Mouse (Mus musculus): ENCODE measurements around the gene Pnpla2. TPM values are rescaled to one million over a fixed set of nuclear protein-coding genes. Genes with fewer than 3 reads are reported as not detected.

Pnpla2 gene
- total and polyA plus RNA-seq, 3 experiments: 398 to 669 (median 572) TPM

DNA sequence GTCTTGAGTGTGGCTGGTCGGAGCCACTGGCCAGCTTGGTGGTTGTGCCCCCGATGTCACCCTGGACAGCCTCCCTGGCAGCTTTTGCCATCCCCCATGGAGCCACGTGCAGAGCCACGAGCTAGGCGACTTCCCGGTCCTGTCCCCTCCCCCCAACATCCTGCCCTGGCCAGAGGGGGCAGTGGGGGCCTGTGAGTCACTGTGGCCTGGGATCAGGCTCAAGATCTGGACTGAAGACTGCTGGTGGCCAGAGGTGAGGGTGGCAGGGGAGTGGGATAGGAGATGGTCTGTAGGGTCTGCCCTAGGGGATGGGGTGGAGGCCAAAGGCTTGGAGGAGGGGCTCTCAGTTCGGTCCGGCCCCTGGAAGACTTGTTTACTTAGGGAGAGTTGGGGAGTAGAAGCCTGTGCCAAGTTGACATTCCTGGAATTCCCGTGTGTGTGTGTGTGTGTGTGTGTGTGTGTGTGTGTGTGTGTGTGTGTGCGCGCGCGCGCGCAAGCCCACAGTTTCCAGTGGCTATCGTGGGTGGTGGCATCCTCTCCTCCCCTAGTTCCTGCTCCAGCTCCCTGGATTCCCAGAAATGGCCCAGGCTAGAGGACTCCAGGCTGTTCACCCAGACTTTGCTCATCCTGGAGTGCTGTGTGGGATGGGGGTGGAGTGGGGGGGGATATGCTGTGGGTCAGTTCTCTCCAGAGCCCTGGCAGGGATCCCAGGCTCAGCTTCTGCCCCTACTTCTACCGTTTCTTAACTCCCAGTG lies 21.4 kb downstream of the Pnpla2 start:
- Histone ChIP-seq H3K4me1 (ENCODE audit: control insufficient read depth, insufficient read depth, low read length) (peaks cover 23% of the 10 kb centered on the region), H3K27me3 (ENCODE audit: control insufficient read depth, insufficient read depth, low read length) (no peaks in the 10 kb centered on the region), H3K9ac (ENCODE audit: low read depth, low read length) (peak overlapping the region; percentile 81), H3K4me3 (peak overlapping the region; percentile 95), H3K36me3 (ENCODE audit: control insufficient read depth, insufficient read depth, low read length) (no peaks in the 10 kb centered on the region), H3K79me2 (replicated peaks; ENCODE audit: control insufficient read depth, insufficient read depth, low read length) (no peaks in the 10 kb centered on the region; the same call in 1 of the 2 replicates), H3K27ac (peak overlapping the region; percentile 91)
- DNase-seq: peak; percentile 90 to 91
- intact Hi-C loops (cut with DNase I): no loop called here
- TF ChIP-seq CTCF (IDR thresholded peaks at IDR 0.05) (peak; percentile 53), POLR2A (IDR thresholded peaks at IDR 0.05; ENCODE audit: insufficient read depth, low read depth, low read length) (peak; percentile 71), EP300 (IDR thresholded peaks at IDR 0.05; ENCODE audit: insufficient read depth, low read depth, low read length) (peak; percentile 86; the same call in 1 of the 2 replicates)
- WGBS: 0% methylated on average over 12 of the region's 17 CpGs

DNA sequence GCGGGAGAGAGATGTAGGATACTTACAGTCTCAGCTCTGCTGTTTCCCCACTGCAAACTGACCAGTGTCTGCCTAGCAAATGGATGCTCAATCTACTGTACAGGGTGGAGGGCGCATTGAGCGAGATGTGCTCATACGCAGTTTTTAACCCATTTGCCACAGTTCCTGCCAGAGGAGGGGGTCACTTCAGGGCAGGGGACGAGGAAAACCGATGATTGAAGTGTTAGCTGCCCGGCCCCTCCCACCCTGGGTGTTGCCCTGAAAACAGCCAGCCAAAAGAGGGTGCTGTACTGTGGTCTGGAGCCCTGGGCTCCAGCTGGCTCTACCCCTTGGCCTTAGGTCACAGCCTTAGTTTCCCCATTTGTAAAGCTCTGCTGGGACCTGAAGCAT lies 22.0 kb downstream of the Pnpla2 start:
- no peaks in the 10 kb centered on the region; the same call in 1 of the 2 replicates for H3K79me2 ChIP-seq (replicated peaks; ENCODE audit: control insufficient read depth, insufficient read depth, low read length)
- intact Hi-C loops (cut with DNase I): no loop called here
- peak overlapping the region; percentile 81 for H3K9ac ChIP-seq (ENCODE audit: low read depth, low read length)
- H3K36me3 ChIP-seq (ENCODE audit: control insufficient read depth, insufficient read depth, low read length): no peaks in the 10 kb centered on the region
- peak; percentile 24; the same call in 1 of the 2 replicates for TF ChIP-seq CTCF (IDR thresholded peaks at IDR 0.05)
- no peak for TF ChIP-seq POLR2A (IDR thresholded peaks at IDR 0.05; ENCODE audit: insufficient read depth, low read depth, low read length)
- peaks cover 23% of the 10 kb centered on the region for H3K4me1 ChIP-seq (ENCODE audit: control insufficient read depth, insufficient read depth, low read length)
- peak overlapping the region; percentile 95 for H3K4me3 ChIP-seq
- DNase-seq: no peak
- H3K27me3 ChIP-seq (ENCODE audit: control insufficient read depth, insufficient read depth, low read length): no peaks in the 10 kb centered on the region
- H3K27ac ChIP-seq: peak overlapping the region; percentile 91
- 11% methylated on average over 7 of the region's 7 CpGs for WGBS

DNA sequence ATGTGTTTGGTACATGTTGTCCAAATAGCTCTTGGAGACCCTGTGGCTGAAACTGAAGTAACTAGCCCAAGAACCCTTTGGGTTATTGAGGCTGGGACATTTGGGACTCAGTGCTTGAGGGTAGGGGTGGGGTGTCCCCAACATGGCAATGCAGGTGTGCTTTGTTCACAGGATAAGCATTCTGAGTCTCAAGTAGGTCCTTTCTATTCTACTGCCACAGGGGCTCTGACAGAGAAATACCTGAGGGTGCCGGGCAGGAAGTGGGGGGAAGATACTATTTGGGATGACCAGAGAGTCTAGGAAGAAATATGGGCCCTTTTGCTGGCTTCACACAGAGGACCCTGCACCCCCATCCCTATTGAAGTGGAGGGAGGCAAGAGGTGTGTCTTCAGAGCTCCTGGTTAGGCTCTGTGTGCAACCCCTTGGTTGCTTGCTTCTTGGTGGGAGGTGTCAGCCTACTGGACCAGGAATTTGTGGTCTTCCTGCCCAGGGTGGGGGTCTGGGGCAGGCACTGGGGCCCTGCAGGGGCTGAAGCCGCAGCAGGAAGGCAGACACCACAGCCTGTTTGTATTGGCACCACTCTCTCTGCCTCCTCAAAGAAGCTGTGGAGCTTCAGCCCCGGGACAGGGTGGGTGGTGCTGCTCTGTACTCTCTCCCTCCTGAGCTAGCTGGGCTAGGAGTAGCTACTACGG lies 22.7 kb downstream of the Pnpla2 start:
- Histone ChIP-seq H3K27me3 (ENCODE audit: control insufficient read depth, insufficient read depth, low read length) (no peaks in the 10 kb centered on the region), H3K4me3 (peak overlapping the region; percentile 11; the same call in 1 of the 2 replicates), H3K27ac (peak overlapping the region; percentile 91), H3K4me1 (ENCODE audit: control insufficient read depth, insufficient read depth, low read length) (peaks cover 27% of the 10 kb centered on the region), H3K79me2 (replicated peaks; ENCODE audit: control insufficient read depth, insufficient read depth, low read length) (peaks cover 2% of the 10 kb centered on the region; the same call in 1 of the 2 replicates), H3K36me3 (ENCODE audit: control insufficient read depth, insufficient read depth, low read length) (no peaks in the 10 kb centered on the region), H3K9ac (ENCODE audit: low read depth, low read length) (peak overlapping the region; percentile 81)
- 38% methylated on average over 4 of the region's 4 CpGs for WGBS
- no peak for DNase-seq
- TF ChIP-seq CTCF (IDR thresholded peaks at IDR 0.05): no peak
- TF ChIP-seq EP300 (IDR thresholded peaks at IDR 0.05; ENCODE audit: insufficient read depth, low read depth, low read length): no peak
- TF ChIP-seq POLR2A (IDR thresholded peaks at IDR 0.05; ENCODE audit: insufficient read depth, low read depth, low read length): no peak
- intact Hi-C loops (cut with DNase I): no loop called here

DNA sequence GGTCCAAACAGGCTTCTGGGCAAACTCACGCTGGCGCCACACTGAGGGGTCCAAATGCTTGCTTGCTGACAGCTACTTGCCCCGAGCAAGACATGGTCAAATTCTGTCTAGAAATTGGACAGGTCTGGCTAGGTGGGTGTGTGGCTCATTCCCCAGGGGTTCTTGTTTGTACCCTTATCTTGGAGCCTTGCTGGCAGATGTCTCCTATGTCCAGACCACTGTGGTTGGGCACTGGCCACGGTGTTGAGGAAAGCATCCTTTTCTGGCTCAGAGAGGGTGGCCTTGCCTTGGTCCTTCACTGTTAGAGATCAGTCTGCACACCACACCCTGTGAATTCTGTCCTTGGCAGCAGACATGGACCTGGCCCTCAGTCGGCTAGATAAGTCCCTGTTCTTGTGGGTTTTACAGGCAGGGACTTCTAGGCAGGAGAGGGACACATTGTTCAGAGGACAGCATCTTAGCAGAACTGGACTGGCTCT lies 23.3 kb downstream of the Pnpla2 start:
- Histone ChIP-seq H3K27me3 (ENCODE audit: control insufficient read depth, insufficient read depth, low read length) (no peaks in the 10 kb centered on the region), H3K27ac (peak overlapping the region; percentile 91), H3K79me2 (replicated peaks; ENCODE audit: control insufficient read depth, insufficient read depth, low read length) (peaks cover 2% of the 10 kb centered on the region; the same call in 1 of the 2 replicates), H3K4me1 (ENCODE audit: control insufficient read depth, insufficient read depth, low read length) (peaks cover 28% of the 10 kb centered on the region), H3K4me3 (no peak overlapping the region), H3K36me3 (ENCODE audit: control insufficient read depth, insufficient read depth, low read length) (no peaks in the 10 kb centered on the region), H3K9ac (ENCODE audit: low read depth, low read length) (peak overlapping the region; percentile 26; the same call in 1 of the 2 replicates)
- TF ChIP-seq CTCF (IDR thresholded peaks at IDR 0.05) (no peak), POLR2A (IDR thresholded peaks at IDR 0.05; ENCODE audit: insufficient read depth, low read depth, low read length) (no peak)
- 43% methylated on average over 5 of the region's 5 CpGs for WGBS
- intact Hi-C loops (cut with DNase I): no loop called here
- DNase-seq: peak in 1 of 2 experiments; percentile 44

DNA sequence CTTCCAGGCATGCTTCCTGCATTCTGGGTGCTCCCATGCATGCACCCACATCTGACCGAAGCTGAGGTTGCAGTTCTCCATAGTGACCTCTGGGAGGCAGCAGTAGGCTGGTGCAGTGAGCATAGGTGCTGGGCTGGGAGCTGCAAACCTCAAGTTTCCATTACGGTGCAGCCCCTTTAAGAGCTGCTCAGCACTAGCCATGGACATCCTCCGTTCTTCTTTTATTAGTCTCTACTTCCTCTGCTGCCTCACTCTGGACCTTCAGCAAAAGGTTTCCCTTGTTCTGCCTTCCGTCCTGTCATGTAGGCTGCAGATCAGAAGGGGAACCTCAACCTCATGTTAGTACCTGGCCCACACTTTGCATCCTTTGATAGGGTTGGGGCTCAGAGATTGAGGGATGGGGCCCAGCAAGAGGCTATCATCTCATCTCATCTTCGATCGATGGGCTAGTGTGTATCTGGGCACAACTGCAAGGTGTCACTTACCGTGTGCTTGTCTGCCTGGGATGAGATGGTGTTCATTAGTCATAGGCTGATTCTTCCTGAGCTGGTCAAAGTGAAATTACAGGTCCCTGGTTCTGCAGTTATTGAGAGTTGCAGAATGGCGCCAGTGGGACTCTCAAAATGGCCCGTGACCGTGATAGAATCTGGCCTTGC lies 26.0 kb downstream of the Pnpla2 start:
- intact Hi-C loops (cut with DNase I): loop anchor here (1.0 to 5.0 kb wide), 3 partner anchors 44 to 185 kb away; no protein-coding TSS in a partner anchor
- Histone ChIP-seq H3K9ac (ENCODE audit: low read depth, low read length) (no peak overlapping the region), H3K4me3 (peak overlapping the region; percentile 48; the same call in 1 of the 2 replicates)

More for the DNA sequence above, 26.0 kb downstream of the Pnpla2 start:
- Histone ChIP-seq H3K4me1 (ENCODE audit: control insufficient read depth, insufficient read depth, low read length) (peaks cover 31% of the 10 kb centered on the region), H3K27ac (no peak overlapping the region; the same call in 1 of the 2 replicates), H3K79me2 (replicated peaks; ENCODE audit: control insufficient read depth, insufficient read depth, low read length) (0 out of 2 replicates have a peak, but pooled peaks cover 2% of the 10 kb centered on the region), H3K36me3 (ENCODE audit: control insufficient read depth, insufficient read depth, low read length) (no peaks in the 10 kb centered on the region), H3K27me3 (ENCODE audit: control insufficient read depth, insufficient read depth, low read length) (no peaks in the 10 kb centered on the region)
- TF ChIP-seq EP300 (IDR thresholded peaks at IDR 0.05; ENCODE audit: insufficient read depth, low read depth, low read length) (peak; percentile 98), POLR2A (IDR thresholded peaks at IDR 0.05; ENCODE audit: insufficient read depth, low read depth, low read length) (no peak; the same call in 1 of the 2 replicates), CTCF (IDR thresholded peaks at IDR 0.05) (peak; percentile 96)
- DNase-seq: peak; percentile 73 to 75
- 12% methylated on average over 10 of the region's 10 CpGs for WGBS

Measured in heart, adult 2 months (tissue).